Mouse (Mus musculus) ovary, postnatal 10 days (tissue): ENCODE measurements around the gene Clec2i.
"Not testable (repeated sequence)": the region's sequence is repeated elsewhere in the genome, so short reads cannot be mapped to it uniquely, and the experiment has no call there.

Source experiments
- DNase-seq: peaks from one replicate; pipeline ENCODE4 v3.0.0; 2022; ENCODE audit warnings: low spot score

The Clec2i gene

DNA sequence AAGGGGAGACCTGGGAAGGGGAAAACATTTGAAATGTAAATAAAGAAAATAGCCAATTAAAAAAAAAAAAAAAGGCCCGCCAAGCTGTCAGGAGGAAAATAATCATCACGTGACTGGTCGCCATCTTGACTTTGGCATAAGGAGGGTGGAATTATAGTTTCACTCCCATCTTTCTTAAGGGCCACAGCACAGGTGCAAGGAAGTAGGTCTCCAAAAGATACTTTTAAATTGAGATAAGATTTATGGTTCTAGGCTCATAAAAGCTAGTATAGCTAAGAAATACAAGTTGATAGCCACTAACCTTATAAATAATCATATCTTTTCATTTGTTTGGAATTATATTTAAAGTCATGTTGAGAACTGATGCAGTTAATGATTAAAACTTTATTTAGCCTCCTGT is 32.5 kb upstream of the Clec2i start:
- no peak for DNase-seq

DNA sequence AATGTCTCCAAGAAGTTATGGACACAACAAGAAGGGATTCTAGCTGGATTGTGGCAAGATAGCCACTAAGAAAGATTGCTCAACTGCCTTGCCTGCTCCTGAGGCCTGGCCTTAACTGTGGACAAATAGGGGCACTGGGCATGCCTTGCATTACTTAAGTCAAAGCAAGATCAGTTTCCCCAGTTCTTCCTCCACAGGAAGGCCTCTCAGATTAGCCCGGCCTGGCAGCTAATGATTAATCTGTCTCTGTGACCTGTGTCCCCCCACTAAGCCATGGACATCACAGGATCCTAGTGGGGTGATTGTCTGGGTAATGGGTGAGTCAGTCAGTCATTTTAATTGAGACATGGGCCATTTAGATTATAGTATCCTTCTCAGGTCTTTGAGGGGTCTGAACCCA is 31.9 kb upstream of the Clec2i start:
- no peak for DNase-seq

DNA sequence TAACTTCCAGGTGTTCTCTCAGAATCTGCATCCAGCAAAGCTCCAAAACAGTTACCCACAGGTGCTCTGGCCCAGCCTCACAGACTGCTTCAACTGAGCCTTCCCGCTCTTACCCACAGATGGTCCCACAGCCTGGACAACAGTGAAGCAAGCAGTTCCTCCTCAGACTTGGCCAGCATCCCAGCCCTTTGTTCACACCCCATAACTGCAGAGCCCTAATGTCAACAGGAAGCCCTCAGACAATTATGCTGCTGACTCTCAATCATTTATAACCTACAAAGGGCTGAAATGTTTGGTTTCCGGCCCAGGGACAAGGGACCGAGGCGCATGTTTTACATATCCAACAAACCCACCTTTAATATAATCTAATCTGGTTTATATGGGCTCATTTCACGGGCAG is 31.1 kb upstream of the Clec2i start:
- DNase-seq = no peak

DNA sequence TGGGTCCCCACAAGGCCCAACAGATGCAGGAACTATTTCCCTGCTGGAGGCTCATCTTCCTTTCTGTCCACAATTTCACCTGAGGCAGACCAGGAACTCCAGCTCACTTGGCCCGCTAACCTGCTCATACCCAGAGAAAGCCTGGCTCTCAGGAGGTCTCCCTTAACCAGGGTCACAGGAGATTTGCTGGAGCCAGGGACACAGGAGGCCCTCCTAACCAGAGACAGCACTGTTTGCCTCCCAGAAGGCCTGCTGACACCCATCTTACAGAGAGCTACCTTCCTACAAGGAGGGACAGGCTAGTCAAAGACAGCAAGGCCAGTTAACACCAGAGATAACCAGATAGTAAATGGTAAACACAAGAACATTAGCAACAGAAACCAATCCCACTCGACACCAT is 29.4 kb upstream of the Clec2i start:
- DNase-seq = no peak

DNA sequence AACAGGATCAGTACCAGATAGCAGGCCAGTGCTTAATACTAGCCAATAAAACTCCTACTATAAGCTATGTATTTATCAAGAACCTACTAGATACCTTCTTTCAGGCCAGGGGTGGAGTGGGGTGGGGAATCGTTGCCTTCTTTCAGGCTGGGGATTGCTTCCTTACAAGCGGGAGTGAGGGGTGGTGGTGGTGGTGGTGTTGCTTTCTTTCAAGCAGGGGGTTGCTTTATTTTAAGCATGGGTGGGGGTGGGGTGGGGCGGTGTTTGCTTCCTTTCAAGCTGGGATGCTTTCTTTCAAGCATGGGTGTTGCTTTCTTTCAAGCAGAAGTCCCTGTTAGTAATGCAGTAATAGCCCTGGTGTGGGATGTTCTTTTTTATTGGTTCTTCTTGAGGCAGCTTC is 18.5 kb upstream of the Clec2i start:
- DNase-seq = no peak

DNA sequence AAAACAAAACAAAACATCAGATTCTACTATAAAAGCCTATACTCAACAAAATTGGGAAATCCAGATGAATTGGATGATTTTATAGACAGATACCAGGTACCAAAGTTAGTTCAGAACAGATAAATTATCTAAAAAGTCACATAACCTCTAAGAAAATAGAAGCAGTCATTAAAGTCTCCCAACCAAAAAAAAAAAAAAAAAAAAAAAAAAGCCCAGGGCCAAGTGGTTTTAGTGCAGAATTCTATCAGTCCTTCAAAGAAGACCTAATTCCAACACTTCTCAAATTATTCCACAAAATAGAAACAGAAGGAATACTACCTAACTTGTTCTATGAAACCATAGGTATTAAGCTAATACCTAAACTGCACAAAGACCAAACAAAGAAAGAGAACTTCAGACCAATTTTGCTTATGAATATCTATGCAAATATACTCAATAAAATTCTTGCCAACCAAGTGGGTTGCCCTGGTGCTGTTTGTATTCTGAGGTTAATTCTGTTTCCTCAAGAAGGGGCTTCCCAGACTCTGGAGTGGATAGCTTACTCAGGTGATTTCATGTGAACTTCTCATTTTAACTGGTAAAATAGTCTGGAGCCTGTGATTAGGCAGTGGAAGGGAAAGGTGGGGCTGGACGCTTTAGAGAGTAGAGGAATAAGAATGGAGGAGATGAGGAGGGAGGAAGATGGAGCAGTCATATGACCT is 15.3 kb upstream of the Clec2i start:
- no peak for DNase-seq

DNA sequence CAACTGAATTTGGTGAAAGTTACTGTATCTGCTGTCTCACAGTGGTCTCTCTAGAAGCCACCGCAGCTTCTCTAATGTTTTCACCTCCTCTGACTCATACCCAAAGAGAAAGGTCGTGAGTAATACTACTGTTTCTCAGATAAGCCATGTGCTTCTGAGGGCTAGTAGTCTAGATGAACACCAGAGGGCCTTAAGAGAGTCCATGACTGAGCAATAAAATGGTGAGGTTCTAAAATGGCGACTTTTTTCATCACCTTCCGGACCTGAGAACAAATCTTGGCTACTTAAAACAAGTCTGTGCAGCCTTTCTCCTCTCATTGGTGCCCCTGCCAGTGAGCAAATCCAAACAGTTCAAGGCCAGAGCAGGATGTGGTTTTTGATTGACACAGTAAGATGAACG is 1.4 kb downstream of the Clec2i start:
- DNase-seq = no peak

DNA sequence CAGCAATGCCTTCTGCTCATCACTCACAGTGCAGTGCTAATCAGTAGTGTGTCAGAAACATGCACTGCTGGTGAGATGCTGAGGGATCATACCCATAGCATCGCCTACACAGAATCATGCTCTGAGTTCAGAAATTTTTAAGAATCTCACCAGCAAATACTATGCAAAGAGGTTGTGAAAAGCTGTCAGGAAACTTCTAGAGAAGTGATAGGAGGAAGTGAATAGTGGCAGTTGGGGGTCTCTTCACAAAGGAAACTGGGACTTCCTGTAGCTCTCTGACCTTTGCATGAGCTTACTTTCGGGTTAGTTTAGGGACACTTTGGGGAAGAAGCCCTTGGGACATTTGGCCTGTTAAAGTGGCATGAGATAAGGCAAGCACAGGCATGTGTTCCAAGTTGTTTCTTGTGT is 3.6 kb downstream of the Clec2i start, which contains the start of gene BC035044:
TSS of gene BC035044 (minus strand) at position 179 of the 408 bp plus-strand sequence.
- DNase-seq = no peak

DNA sequence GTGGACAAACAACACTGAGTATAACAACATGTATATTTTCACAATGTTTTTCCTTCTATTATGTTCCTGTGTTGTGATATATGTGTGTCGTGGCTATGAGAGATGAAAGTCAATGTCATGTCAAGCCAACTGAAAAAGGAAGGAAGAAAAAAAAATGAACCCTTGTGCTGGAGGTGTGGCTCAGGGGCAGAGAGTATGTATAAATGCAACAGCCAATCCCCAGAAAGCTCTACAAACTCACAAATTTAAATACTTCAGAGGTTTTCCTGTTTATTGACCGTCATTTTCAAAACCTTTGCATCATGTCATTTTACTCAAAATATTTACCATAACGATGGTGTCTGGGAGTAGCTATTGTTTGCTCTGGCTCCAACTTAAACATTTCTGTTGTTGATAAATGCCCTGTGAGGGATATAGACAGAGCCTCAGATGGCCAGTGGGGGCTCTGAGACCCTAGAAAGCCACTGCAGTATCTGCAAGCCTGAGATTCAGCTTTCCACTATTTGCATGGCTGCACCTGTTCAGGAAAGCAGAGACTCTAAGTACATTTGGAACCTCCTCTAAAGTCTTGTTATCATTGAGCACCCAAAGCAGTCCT is 8.1 kb downstream of the Clec2i start:
- no peak for DNase-seq

DNA sequence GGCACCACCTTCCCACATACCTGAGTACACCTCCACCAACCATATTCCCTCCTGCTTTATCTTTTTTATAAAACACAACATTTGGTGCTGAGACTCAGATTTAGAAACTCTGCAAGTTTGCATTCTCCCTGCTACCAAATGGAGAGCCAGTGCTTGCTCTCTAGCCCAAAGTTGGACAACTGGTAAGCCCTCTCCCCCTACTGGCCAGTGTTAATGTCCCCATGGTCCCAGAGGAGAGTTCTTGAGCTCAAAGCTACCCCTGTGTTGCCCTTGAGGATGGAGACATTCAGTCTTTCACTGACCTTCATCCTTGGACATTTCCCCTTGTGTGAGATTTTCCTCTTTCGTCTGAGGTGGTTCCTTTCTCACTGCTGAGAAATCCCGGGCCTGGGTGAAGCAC is 12.7 kb downstream of the Clec2i start:
- no peak for DNase-seq

DNA sequence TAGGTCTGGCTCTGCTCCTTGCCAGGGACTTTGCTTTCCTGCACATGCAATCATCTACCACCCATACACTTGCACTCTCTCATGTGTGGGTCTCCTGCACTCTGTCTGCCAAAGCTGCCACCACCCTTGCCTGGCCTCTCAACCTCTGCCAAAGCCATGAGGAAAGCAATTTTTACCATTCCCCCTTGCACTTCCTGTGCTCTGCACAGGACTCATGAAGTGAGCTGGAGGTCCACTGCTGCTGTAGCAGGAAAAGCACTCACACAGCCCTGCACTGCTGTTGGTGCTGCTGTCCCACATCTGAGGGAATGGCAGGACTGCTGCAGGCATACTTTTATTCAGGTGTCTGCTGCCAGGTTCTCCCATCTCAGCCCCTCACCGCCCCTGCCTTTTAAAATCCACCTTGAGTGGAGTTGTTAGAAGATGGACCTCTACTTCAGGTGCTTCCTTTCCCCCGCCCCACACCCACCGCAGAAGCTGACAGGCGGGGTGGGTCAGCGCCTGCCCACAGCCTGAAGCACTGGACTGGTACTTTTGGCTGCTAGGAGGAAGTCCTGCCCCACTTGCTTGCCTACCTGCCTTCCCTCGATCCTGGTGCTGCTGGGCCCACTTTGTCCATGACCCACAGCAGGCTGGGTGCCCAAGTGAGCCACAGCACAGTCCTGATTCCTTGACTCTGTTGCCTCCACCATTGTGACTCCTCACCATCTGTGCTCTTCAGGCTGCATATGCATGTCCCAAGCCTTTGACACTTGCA is 13.6 kb downstream of the Clec2i start:
- DNase-seq = not testable (repeated sequence)

DNA sequence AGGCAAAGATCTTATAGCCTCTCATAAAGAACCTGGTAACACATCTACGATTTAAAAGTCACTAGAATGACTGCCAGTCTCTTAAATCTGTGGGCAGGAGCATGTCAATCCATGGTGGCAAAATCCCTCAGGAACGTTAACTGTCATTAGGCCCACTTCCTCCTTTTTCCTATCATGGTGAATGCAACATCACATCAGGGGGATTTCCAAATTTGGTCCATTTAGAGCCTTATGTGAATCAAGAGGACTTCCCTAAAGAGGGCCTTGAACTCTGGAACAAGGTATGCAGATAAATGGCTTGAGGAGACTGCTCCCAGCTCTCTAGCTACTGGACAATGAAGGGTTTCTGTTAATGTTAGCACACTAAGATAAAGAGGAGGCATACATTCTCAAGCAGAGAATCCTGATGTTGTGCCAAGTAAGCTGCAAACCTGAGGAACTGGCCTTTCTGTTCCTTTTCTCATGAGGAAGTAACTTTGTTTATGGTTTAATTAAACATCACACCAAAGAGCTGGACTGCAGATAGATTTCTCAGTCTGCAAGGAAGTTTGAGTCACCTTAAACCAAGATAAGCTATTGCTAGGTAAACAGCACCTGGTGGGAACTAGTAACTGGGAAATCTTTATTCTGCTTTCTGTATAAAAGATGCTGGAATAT is 26.3 kb downstream of the Clec2i start:
- DNase-seq = no peak

DNA sequence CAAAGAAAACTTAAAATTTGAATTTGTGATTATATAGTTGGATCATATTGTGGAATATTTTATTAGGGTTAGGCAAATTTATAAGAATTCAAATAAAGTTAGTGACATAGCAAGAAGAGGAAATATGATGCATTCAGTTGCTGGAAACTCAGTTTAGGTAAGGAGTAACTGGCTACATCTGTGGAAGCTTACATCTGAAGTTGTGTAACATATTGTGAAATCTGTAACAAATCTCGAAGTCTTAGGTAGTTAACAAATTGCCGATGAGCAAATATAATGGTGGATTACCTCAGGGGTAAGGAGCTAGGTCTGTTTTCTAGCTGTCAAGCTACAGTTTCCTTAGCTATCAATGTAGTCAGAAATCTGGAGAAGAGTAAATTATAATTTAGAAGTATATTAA is 29.9 kb downstream of the Clec2i start:
- no peak for DNase-seq

DNA sequence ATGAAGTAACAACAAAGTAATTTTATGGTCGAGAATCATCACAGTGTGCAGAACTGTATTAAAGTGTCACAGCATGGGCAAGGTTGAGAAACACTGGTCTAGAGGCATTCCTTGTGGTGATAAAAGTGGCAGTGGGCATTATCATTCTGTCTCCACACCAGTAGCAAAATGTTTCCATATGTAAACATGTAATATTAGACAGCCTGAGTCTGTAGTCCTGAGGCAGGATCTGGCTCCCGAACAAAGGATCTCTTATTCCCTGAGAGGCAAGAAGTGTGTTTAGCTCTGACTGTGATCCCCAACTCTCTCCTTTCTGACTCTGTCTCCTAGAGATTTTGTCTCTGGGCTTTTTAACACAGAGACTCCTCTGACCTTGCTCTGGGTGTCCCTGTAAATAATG is 45.7 kb downstream of the Clec2i start:
- no peak for DNase-seq

DNA sequence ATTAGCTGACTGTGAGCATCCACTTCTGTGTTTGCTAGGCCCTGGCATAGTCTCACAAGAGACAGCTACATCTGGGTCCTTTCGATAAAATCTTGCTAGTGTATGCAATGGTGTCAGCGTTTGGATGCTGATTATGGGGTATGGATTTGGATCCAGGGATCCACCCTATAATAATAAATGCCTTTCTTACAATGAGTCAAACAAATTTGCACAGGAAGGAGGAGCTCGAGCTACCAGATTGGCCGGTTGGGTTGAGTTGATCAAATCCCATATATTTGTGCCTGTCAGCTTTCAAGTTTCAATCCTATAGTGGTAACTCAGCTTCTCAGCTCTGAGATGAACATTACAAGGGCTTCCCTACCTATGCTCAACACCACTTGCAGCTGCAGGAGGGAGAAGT is 46.7 kb downstream of the Clec2i start, which contains the start of gene Clec2g:
TSS of gene Clec2g (plus strand) at position 301 of the 400 bp plus-strand sequence.
- DNase-seq = not testable (repeated sequence)

DNA sequence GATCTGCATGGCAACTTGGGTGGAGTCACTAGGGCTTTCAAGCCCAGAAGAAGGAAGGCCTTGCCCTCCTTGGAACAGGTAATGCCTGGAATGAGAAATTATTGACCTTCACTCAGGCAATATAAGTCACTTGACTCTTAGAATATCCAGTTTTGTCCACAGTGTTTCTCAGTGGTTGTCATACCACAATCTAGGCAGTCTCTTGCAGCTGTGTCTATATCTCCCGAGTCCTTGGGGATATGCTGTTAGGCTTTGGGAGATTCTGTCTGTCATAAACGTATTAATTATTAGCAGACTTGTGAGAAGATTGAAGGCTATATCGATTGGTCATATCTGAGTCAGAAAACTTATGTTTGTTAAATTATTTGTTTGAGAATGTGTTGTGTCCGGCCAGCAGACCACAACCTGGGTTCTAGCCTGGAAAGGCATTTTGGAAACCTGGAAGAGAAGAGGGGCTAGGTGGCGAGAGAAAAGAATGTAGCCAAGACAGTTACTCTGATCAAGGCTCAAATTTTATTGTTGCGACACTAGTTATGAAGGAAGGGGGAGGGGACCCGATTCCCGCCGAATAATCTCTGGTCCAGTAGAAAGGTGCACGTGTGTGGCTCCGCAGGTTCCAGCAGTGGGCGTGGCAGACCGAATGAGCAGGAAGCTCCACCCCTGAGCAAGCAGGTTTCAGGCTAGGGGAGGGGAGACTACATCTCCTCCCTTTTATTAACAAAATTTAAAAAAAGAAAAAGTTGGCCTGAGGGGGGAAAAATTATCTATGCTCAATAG is 48.7 kb downstream of the Clec2i start:
- DNase-seq = not testable (repeated sequence)

DNA sequence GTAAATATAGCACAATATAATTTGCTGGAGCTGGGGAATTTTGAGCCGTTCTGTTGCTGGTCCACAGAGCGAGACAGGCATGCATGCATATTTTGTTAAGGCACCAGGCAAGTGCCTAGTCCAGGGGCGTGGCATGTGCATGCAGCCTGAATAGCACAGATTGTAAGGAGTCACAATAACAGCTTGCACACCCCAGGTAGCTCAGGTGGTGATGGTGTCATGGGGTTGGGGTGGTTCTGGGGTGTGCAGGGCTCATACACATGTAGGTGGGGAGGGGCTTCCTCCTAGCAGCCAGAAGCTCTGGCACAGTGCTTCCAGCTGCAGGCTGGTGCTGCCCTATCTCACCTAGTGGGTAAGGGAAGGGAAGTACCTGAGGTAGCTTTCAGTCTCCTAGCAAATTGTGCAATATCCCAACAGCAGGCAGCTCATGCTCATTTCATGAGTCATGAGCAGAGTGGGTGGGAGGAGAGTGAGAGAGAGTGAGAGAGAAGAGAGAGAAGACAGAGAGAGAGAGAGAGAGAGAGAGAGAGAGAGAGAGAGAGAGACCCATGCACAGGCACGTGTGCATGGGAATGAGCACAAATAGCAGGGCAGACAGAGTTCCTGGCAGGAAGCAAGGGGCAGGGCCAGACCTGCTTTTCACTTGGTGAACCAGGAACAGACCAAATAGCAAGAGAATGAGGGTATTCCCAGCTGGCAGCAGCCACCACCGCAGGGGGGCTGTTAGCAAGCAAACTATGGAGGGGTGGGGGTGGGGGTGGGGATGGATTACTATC is 54.4 kb downstream of the Clec2i start:
- no peak for DNase-seq

DNA sequence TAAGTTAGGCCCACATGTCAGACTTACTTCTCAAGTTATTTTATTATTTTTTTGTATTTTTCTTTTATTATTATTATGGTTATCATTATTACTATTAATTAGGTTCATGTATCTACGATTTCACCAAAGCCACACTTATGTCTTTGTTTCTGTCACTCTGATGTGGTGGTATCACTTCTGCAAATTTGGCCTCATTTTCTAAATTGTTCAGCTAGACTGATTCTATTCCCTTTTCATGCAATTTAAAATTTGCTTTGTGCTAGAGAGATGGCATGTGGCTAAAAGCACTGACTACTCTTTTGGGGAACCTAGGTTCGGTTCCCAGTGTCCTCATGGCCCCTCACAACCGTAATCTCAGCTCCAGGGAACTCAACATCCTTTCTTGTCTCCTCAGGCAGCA is 58.2 kb downstream of the Clec2i start:
- no peak for DNase-seq
